Mouse (Mus musculus): ENCODE results near the gene Cfb. TPM values are rescaled to one million over a fixed set of nuclear protein-coding genes. Genes with fewer than 3 reads are reported as not detected.

The Cfb gene
- total and polyA plus RNA-seq, 3 experiments, result 0.19 to 3.1 TPM; not detected in 1

- H3K4me3 ChIP-seq (ENCODE audit: control insufficient read depth in 1 of 2, insufficient read depth in 1 of 2, low read depth in 2 of 2, low read length in 2 of 2), result no peak overlapping the region
- H3K4me1 ChIP-seq (ENCODE audit: control insufficient read depth in 1 of 2, insufficient read depth in 2 of 2, low read length in 2 of 2), result no peaks in the 10 kb centered on the region
- TF ChIP-seq MAFK (IDR thresholded peaks at IDR 0.05; ENCODE audit: borderline replicate concordance, low read depth, low read length), result no peak
- TF ChIP-seq ZKSCAN1 (IDR thresholded peaks at IDR 0.05; ENCODE audit: low read depth, low read length), result no peak
- TF ChIP-seq POLR2AphosphoS2 (IDR thresholded peaks at IDR 0.05; ENCODE audit: low read length), result peak; percentile 44; the same call in 1 of the 2 replicates
- no peaks in the 10 kb centered on the region for H3K79me2 ChIP-seq (ENCODE audit: control insufficient read depth, insufficient read depth, low read length, poor library complexity)
- H3K9ac ChIP-seq (ENCODE audit: control insufficient read depth, low read depth, low read length, poor library complexity, severe bottlenecking), result no peak overlapping the region
- H3K36me3 ChIP-seq (ENCODE audit: control insufficient read depth in 1 of 2, insufficient read depth in 2 of 2, low read length in 2 of 2), result no peaks in the 10 kb centered on the region
- H3K27me3 ChIP-seq (ENCODE audit: control insufficient read depth in 1 of 2, insufficient read depth in 2 of 2, low read length in 2 of 2), result peaks cover 0 to 1% of the 10 kb centered on the region in 2 experiments; a peak in 1 of 4 replicates
- no peaks in the 10 kb centered on the region for H3K9me3 ChIP-seq (replicated peaks; ENCODE audit: insufficient read depth, low read length)
- DNase-seq (ENCODE audit: low read depth, low spot score), result no peak
- no peak overlapping the region for H3K27ac ChIP-seq (ENCODE audit: control insufficient read depth, low read depth, low read length)
These were observed 458 bp downstream of the Cfb start for GRCm38 (mm10) chr17:34861704-34862415.

GRCm38 (mm10) chr17:34860514-34860913, 1.8 kb downstream of the Cfb start:
- no peak for DNase-seq (ENCODE audit: low read depth, low spot score)
- no peak overlapping the region for H3K9ac ChIP-seq (ENCODE audit: control insufficient read depth, low read depth, low read length, poor library complexity, severe bottlenecking)
- no peak for TF ChIP-seq UBTF (IDR thresholded peaks at IDR 0.05; ENCODE audit: borderline replicate concordance, insufficient read depth, low read depth, low read length)
- no peak overlapping the region for H3K27ac ChIP-seq (ENCODE audit: control insufficient read depth, low read depth, low read length)
- H3K9me3 ChIP-seq (replicated peaks; ENCODE audit: insufficient read depth, low read length), result no peaks in the 10 kb centered on the region
- H3K27me3 ChIP-seq (ENCODE audit: control insufficient read depth in 1 of 2, insufficient read depth in 2 of 2, low read length in 2 of 2), result no peaks in the 10 kb centered on the region
- no peaks in the 10 kb centered on the region for H3K79me2 ChIP-seq (ENCODE audit: control insufficient read depth, insufficient read depth, low read length, poor library complexity)
- no peaks in the 10 kb centered on the region for H3K4me1 ChIP-seq (ENCODE audit: control insufficient read depth in 1 of 2, insufficient read depth in 2 of 2, low read length in 2 of 2)
- no peaks in the 10 kb centered on the region for H3K36me3 ChIP-seq (ENCODE audit: control insufficient read depth in 1 of 2, insufficient read depth in 2 of 2, low read length in 2 of 2)
- no peak overlapping the region for H3K4me3 ChIP-seq (ENCODE audit: control insufficient read depth in 1 of 2, insufficient read depth in 1 of 2, low read depth in 2 of 2, low read length in 2 of 2)

GRCm38 (mm10) chr17:34858670-34859069, 3.6 kb downstream of the Cfb start:
- H3K4me1 ChIP-seq (ENCODE audit: control insufficient read depth in 1 of 2, insufficient read depth in 2 of 2, low read length in 2 of 2), result no peaks in the 10 kb centered on the region
- H3K36me3 ChIP-seq (ENCODE audit: control insufficient read depth in 1 of 2, insufficient read depth in 2 of 2, low read length in 2 of 2), result no peaks in the 10 kb centered on the region
- no peaks in the 10 kb centered on the region for H3K79me2 ChIP-seq (ENCODE audit: control insufficient read depth, insufficient read depth, low read length, poor library complexity)
- no peak for DNase-seq (ENCODE audit: low read depth, low spot score)
- H3K4me3 ChIP-seq (ENCODE audit: control insufficient read depth in 1 of 2, insufficient read depth in 1 of 2, low read depth in 2 of 2, low read length in 2 of 2), result no peak overlapping the region
- H3K27me3 ChIP-seq (ENCODE audit: control insufficient read depth in 1 of 2, insufficient read depth in 2 of 2, low read length in 2 of 2), result no peaks in the 10 kb centered on the region
- no peak for TF ChIP-seq POLR2AphosphoS5 (IDR thresholded peaks at IDR 0.05; ENCODE audit: borderline replicate concordance, low read depth, low read length)
- TF ChIP-seq ZMIZ1 (IDR thresholded peaks at IDR 0.05; ENCODE audit: low read depth, low read length), result no peak
- no peak for TF ChIP-seq SIN3A (IDR thresholded peaks at IDR 0.05; ENCODE audit: low read length)
- TF ChIP-seq USF1 (IDR thresholded peaks at IDR 0.05; ENCODE audit: low read depth, low read length), result no peak
- no peak for TF ChIP-seq ELF1 (IDR thresholded peaks at IDR 0.05; ENCODE audit: low read depth, low read length)
- TF ChIP-seq USF2 (IDR thresholded peaks at IDR 0.05; ENCODE audit: borderline replicate concordance in 1 of 2, insufficient read depth in 1 of 2, low read depth in 1 of 2, low read length in 2 of 2), result no peak
- no peak for TF ChIP-seq ZNF384 (IDR thresholded peaks at IDR 0.05; ENCODE audit: low read depth, low read length)
- no peaks in the 10 kb centered on the region for H3K9me3 ChIP-seq (replicated peaks; ENCODE audit: insufficient read depth, low read length)
- no peak overlapping the region for H3K9ac ChIP-seq (ENCODE audit: control insufficient read depth, low read depth, low read length, poor library complexity, severe bottlenecking)
- no peak overlapping the region for H3K27ac ChIP-seq (ENCODE audit: control insufficient read depth, low read depth, low read length)

Measured in MEL (cell line).